In the genomic region with DNA sequence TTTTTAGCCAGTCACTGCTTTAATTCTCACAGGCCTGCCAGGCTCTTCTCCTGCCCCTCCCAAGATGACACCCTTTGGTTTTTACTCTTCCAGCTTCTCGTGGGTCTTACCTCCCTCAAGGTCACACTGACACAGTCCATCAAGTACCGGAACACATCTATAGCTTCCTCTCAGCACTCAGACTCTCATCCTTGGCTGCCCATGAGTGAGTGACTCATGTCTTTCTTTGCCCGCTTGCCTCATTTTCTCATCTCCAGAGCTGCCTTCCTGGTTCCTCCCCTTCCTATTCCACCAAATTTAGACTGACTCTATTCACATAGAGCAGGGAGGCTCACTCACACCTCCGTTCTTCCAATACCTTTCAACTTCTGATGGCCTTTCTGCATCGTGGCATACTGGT, we compare ENCODE assay signal across 18 mouse cellular contexts. TPM values are rescaled to one million over a fixed set of nuclear protein-coding genes. Genes with fewer than 3 reads are reported as not detected.
A peak's percentile ranks its signal among the peaks of the same experiment; 100 is the strongest.
DNase-seq lines count a peak whose midpoint lies in the region; ATAC-seq and TF ChIP-seq lines count a peak whose summit lies in the region.
"Had no signal": no experiment of that assay in that cellular context is flagged by ENCODE, and none has a peak within 500 bp of the region (broad histone marks: within the 10 kb centered on the region; RNA-seq: fewer than 3 reads in every experiment).

No protein-coding gene starts in this region.

- H3K4me2 ChIP-seq in heart, embryonic 16.5 days (ENCODE audit: low read depth, low read length), result peak overlapping the region; percentile 10
- no peak overlapping the region for H3K4me2 ChIP-seq in lung, postnatal 0 days (replicated peaks; ENCODE audit: low read depth, low read length)
- no peak overlapping the region for H3K4me2 ChIP-seq in stomach, postnatal 0 days (replicated peaks; ENCODE audit: low read depth)
- H3K4me2 ChIP-seq: forebrain, embryonic 12.5 days; liver, embryonic 11.5 days; midbrain, embryonic 12.5 days; stomach, embryonic 15.5 days had no signal

- TF ChIP-seq POLR2A in cerebellum, adult 2 months (IDR thresholded peaks at IDR 0.05; ENCODE audit: borderline replicate concordance, insufficient read depth, low read length), result no peak

- no peaks in the 10 kb centered on the region for H3K36me3 ChIP-seq in heart, embryonic 16.5 days (ENCODE audit: control insufficient read depth, insufficient read depth)
- no peaks in the 10 kb centered on the region for H3K36me3 ChIP-seq in lung, postnatal 0 days (ENCODE audit: insufficient read depth, low read length)
- no peaks in the 10 kb centered on the region for H3K36me3 ChIP-seq in stomach, postnatal 0 days (ENCODE audit: control insufficient read depth, insufficient read depth, low read length)
- H3K36me3 ChIP-seq: forebrain, embryonic 12.5 days; midbrain, embryonic 12.5 days; stomach, embryonic 15.5 days had no signal

- TF ChIP-seq CTCF in cerebellum, adult 2 months (IDR thresholded peaks at IDR 0.05; ENCODE audit: borderline replicate concordance, insufficient read depth, low read depth, low read length), result no peak
- TF ChIP-seq CTCF in lung, postnatal 0 days (IDR thresholded peaks at IDR 0.05), result no peak
- TF ChIP-seq CTCF in stomach, postnatal 0 days (IDR thresholded peaks at IDR 0.05; ENCODE audit: low read depth), result no peak

- H3K9ac ChIP-seq in heart, embryonic 16.5 days (ENCODE audit: low read length), result peak overlapping the region; percentile 36; the same call in 1 of the 2 replicates
- no peak overlapping the region for H3K9ac ChIP-seq in lung, postnatal 0 days (replicated peaks; ENCODE audit: low read depth)
- H3K9ac ChIP-seq in stomach, postnatal 0 days (ENCODE audit: low read length), result no peak overlapping the region
- H3K9ac ChIP-seq: forebrain, embryonic 12.5 days; midbrain, embryonic 12.5 days; stomach, embryonic 15.5 days had no signal

- no peak overlapping the region for H3K4me3 ChIP-seq in cerebellum, adult 2 months (replicated peaks; ENCODE audit: insufficient read depth, low read depth, low read length)
- H3K4me3 ChIP-seq in heart, embryonic 16.5 days (ENCODE audit: low read length), result no peak overlapping the region
- H3K4me3 ChIP-seq in lung, postnatal 0 days (ENCODE audit: low read depth, low read length), result no peak overlapping the region
- H3K4me3 ChIP-seq in stomach, postnatal 0 days (ENCODE audit: low read depth, low read length), result no peak overlapping the region
- H3K4me3 ChIP-seq: forebrain, embryonic 12.5 days; midbrain, embryonic 12.5 days; stomach, embryonic 15.5 days had no signal

- peaks cover 28% of the 10 kb centered on the region for H3K4me1 ChIP-seq in cerebellum, adult 2 months (ENCODE audit: control insufficient read depth, insufficient read depth, low read length)
- H3K4me1 ChIP-seq in heart, embryonic 16.5 days (ENCODE audit: control insufficient read depth, insufficient read depth, low read length), result peaks cover 47% of the 10 kb centered on the region
- H3K4me1 ChIP-seq in lung, postnatal 0 days (ENCODE audit: insufficient read depth, low read depth, low read length), result 0 out of 2 replicates have a peak, but pooled peaks cover 4% of the 10 kb centered on the region
- peaks cover 2% of the 10 kb centered on the region; the same call in 1 of the 2 replicates for H3K4me1 ChIP-seq in stomach, postnatal 0 days (replicated peaks; ENCODE audit: control insufficient read depth, insufficient read depth)

- H3K27ac ChIP-seq in cerebellum, adult 2 months (ENCODE audit: insufficient read depth, low read length), result 0 out of 2 replicates have a peak overlapping the region, but pooled peaks have one; percentile 31
- peak overlapping the region; percentile 78 for H3K27ac ChIP-seq in heart, embryonic 16.5 days (ENCODE audit: low read length)
- no peak overlapping the region for H3K27ac ChIP-seq in lung, postnatal 0 days (ENCODE audit: low read length)
- H3K27ac ChIP-seq in stomach, postnatal 0 days (replicated peaks), result 0 out of 2 replicates have a peak overlapping the region, but pooled peaks have one; percentile 50
- H3K27ac ChIP-seq: forebrain, embryonic 12.5 days; midbrain, embryonic 12.5 days; stomach, embryonic 15.5 days had no signal

- WGBS in cerebellum, adult 2 months, result 40% methylated on average over 5 of the region's 5 CpGs
- WGBS in heart, embryonic 16.5 days, result 31% methylated on average over 5 of the region's 5 CpGs
- 55% methylated on average over 5 of the region's 5 CpGs for WGBS in lung, postnatal 0 days
- WGBS in stomach, postnatal 0 days, result 58% methylated on average over 5 of the region's 5 CpGs

- no peaks in the 10 kb centered on the region for H3K9me3 ChIP-seq in heart, embryonic 16.5 days (replicated peaks; ENCODE audit: control insufficient read depth, low read length)
- no peaks in the 10 kb centered on the region for H3K9me3 ChIP-seq in lung, postnatal 0 days (ENCODE audit: low read length)
- no peaks in the 10 kb centered on the region for H3K9me3 ChIP-seq in stomach, postnatal 0 days (ENCODE audit: control insufficient read depth, low read length)
- H3K9me3 ChIP-seq: forebrain, embryonic 12.5 days; midbrain, embryonic 12.5 days; stomach, embryonic 15.5 days had no signal

- no peaks in the 10 kb centered on the region for H3K27me3 ChIP-seq in cerebellum, adult 2 months (ENCODE audit: control insufficient read depth, insufficient read depth, low read length)
- H3K27me3 ChIP-seq in heart, embryonic 16.5 days (ENCODE audit: control insufficient read depth, insufficient read depth, low read length), result no peaks in the 10 kb centered on the region
- H3K27me3 ChIP-seq in lung, postnatal 0 days (replicated peaks; ENCODE audit: insufficient read depth, low read length), result no peaks in the 10 kb centered on the region
- no peaks in the 10 kb centered on the region for H3K27me3 ChIP-seq in stomach, postnatal 0 days (ENCODE audit: control insufficient read depth, insufficient read depth, low read length)
- H3K27me3 ChIP-seq: forebrain, embryonic 12.5 days; midbrain, embryonic 12.5 days; stomach, embryonic 15.5 days had no signal

- TF ChIP-seq EP300 in lung, postnatal 0 days (IDR thresholded peaks at IDR 0.05), result no peak
- no peak for TF ChIP-seq EP300 in stomach, postnatal 0 days (optimal IDR thresholded peaks at IDR 0.05)

- DNase-seq in cerebellum, adult 2 months, result peak in 1 of 2 experiments; percentile 35
- DNase-seq in cerebellum, postnatal 36 days, result no peak
- DNase-seq in heart, adult 8-10 months (ENCODE audit: low spot score), result no peak
- peak; percentile 19 for DNase-seq in lung, postnatal 0 days (ENCODE audit: low spot score)
- DNase-seq in lung, postnatal 14 days, result no peak
- DNase-seq in stomach, postnatal 0 days (ENCODE audit: low spot score), result no peak
- no peak for DNase-seq in thymus, postnatal 25 days
- DNase-seq: B cell, adult 2 months; cerebellum, adult 18-20 months; kidney, postnatal 36 days; retina, postnatal 1 day; spleen, adult 18-20 months; thymus, postnatal 14 days had no signal

- ATAC-seq in heart, embryonic 16.5 days (replicated peaks; ENCODE audit: extremely low read depth, insufficient read depth, low FRiP score), result no peak
- 0 out of 2 replicates have a peak, but pooled peaks have one; percentile 28 for ATAC-seq in lung, postnatal 0 days
- no peak for ATAC-seq in stomach, postnatal 0 days (ENCODE audit: low FRiP score, low TSS enrichment)

RNA-seq across cellular contexts. Expression of a gene that starts 42.3 kb away (rescaled TPM):
- polyA plus RNA-seq in cerebellum, adult 2 months (2012; rRNA removed), result 200 and 203 TPM in 2 replicates
- polyA plus RNA-seq in heart, embryonic 16.5 days (2015; fragmentation: Nextera tagmentation; extraction: Ambion mirVana), result 44.5 and 48.3 TPM in 2 replicates
- 100 to 1,000 TPM; 165 to 198 (median 178) TPM for total RNA-seq in heart, adult 8-10 months (2022)
- 14.8 and 18.0 TPM in 2 replicates for polyA plus RNA-seq in lung, postnatal 0 days (2015; fragmentation: Nextera tagmentation; extraction: Ambion mirVana)
- polyA plus RNA-seq in stomach, postnatal 0 days (2015; fragmentation: Nextera tagmentation; extraction: Ambion mirVana), result 16.8 and 16.9 TPM in 2 replicates

RNA-seq across cellular contexts. Expression of a gene that starts 42.4 kb away (rescaled TPM):
- 3.8 and 4.0 TPM in 2 replicates for polyA plus RNA-seq in cerebellum, adult 2 months (2012; rRNA removed)
- polyA plus RNA-seq in heart, embryonic 16.5 days (2015; fragmentation: Nextera tagmentation; extraction: Ambion mirVana), result 1.0 and 1.1 TPM in 2 replicates
- under 1 TPM; 0.37 to 0.88 (median 0.64) TPM for total RNA-seq in heart, adult 8-10 months (2022)
- polyA plus RNA-seq in lung, postnatal 0 days (2015; fragmentation: Nextera tagmentation; extraction: Ambion mirVana), result 0.68 and 1.6 TPM in 2 replicates
- 0.24 and 0.47 TPM in 2 replicates for polyA plus RNA-seq in stomach, postnatal 0 days (2015; fragmentation: Nextera tagmentation; extraction: Ambion mirVana)
